Mouse (Mus musculus): Measurements from ENCODE around the gene Sema4d.

DNA sequence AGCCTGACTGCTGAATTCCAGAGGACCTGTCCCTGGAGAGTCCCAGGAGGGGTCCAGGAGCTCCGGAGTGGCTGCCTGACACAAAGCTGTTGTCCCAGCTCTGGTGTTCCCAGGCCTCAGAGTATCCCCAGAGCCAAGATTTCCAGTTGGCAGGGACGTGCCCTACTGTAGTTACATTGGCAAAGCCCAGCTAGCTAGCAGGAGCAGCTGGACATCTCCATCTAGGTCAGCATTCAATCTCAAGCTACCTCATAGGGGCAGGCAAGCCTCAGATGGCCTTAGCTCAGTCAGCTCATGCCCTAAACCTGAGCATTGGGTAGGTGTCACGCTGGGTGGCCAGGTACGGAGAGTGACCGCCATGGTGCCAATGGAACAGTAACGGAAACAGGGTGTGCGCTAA is 62.1 kb downstream of the Sema4d start:
- TF ChIP-seq GATA1 (IDR thresholded peaks at IDR 0.05; ENCODE audit: low read length) (no peak), TAL1 (IDR thresholded peaks at IDR 0.05; ENCODE audit: low read length) (no peak)
